Mouse (Mus musculus): ENCODE measurements around the gene Ttyh3.

Gene Ttyh3

DNA sequence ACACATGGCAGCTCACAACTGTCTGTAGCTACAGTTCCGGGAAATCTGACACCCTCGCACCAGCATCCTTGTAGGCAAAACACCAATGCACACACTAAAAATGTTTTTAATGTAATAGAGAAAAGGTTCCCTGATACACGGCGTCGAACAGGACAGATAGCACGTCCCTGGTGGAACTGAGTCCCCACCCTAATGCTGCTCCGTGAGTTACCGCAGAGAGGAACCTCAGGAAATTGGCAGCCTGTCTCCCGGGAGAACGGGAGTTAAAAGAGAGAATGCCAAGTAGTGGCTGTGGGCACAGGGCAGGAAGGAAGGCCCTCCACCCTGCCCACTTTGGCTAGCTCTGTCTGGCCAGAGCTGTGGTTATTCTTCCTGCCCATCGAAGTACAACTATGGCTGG is 2.4 kb upstream of the Ttyh3 start:
- peak; percentile 91 for DNase-seq

DNA sequence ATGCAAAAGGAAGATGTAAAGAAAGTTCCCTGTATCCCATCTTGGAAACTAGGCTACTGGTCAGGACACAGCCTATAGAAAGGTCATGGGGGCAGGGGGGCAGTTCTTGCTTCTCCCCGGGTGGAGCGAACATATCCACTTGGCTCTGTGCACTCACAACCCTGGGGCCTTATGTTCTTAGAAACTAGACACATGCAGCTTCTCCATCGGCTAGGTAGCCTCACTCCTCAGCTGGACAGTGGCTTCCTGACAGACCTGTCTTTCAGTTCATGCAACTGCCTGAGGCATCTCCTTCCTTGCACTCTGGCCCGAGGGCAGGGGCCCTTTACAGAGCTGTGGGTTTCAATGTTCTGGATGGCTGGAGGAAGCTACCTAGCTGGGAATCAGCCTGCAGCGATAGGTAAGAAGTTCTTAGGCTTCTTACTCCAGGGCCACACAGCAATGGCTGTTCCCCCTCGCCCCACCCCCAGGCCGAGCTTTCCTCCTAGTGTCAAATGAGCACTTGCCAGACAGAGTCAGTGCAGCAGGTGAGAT is 1.1 kb upstream of the Ttyh3 start:
- peak; percentile 93 for DNase-seq

DNA sequence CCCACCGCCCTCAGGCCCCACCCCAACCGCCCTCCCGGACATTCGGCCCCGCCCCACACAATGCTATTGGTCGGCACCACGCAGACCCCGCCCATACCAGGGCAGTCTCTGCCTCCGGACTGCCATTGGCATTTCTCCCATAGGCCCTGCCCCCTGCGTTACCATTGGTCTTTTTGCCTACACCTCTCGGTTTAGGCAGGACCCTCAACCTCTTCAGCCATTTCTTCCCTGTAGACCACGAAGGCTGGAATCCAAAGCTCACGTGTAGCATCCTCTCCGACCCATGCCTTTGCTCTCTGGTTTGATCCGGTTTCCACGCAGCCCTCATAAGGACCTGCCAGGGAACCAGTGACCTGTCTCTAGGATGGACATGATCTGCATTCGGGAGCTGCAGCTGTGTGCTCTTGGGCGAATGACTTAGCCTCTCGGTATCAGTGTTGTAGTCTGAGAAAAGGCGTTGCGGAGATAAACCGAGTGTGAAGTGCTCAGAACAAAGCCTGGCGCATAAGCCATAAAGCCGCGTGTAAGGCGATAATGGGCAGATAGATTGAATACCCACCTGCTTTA is 353 bp upstream of the Ttyh3 start:
- DNase-seq, result peak; percentile 100

DNA sequence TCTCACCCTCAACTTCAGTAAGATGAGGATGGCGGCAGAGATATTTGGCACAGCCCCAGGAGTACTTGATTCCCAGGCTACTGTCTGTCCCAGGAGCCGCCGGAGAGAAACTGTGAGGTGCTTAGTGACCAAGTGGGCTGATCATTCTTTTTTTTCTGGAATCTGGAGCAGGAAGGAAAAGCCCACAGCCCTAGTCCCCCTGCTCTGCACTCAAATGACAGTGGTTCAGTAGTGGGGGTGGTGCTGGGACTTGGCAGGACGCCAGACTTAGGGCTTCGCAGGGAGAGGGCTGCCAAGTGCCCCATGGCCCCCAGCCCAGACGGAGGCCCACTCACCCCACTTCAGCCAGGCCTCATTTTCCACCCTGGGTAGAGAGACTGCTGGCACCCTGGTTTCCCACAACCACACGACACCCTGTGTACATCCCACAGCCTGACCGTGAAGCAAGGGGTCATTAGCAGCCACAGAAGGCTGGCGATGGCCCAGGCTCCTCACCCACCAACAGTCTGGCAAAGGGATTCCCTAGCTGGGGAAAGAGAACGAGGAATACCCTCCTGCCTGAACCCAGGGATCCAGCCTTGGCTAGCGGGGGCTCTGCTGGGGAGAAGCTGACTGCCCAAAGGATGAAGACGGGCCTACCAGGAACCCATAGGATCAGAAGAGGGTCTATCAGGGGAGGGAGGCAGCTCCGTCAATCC is 861 bp downstream of the Ttyh3 start:
- DNase-seq, result peak; percentile 96

DNA sequence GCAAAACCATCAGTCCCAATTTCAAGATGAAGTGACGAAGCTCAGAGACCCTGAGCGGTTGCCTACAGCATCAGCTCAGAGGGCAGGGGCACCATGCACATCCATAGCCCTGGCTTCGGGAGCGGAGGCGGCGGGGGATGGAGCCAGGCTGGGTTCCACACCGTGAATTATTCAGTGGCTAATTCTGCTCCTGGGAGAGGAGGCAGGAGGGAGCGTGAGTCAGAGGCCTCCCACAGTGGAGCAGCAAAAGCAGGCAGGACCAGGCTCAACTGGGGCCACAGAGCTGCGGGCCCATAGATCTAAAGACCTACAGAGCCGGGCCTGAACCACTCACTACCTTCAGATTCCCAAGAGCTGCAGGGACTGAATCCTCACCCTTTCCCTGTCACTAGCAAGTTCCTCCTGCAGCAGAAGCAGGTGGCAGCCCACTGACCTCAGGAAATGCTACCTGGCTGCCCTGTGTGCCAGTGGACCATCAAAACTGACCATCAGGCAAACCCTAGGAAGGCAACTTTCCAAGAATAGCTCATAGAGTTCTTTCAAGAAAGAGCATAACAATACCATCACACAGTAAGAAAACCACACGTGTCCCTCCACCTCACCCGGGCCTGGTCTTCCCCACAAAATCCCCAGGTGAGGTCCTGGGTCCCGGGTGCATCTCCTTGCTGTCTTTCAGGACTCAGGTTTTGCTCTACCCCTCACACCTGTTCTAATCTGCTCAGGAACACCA is 1.6 kb downstream of the Ttyh3 start:
- peak; percentile 92 for DNase-seq

DNA sequence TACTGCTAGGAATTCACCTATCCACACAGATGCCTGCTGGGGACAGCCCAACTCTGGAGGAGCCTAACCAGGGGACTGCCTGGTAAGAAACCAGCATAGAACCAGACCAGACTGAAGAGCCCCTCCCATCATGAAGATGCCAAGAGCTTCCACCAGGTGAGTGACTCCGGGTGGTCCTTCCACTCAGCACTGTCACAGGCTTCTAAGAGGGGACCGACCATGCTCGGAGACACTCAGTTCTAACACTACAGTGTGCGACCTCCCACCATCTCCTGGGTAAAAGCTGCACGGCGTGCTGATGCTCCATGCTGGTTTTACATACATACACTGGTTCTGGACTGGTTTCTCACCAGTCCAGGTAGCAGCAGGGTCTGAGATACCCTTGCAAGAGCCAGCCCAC is 2.7 kb downstream of the Ttyh3 start:
- DNase-seq, result peak; percentile 91

DNA sequence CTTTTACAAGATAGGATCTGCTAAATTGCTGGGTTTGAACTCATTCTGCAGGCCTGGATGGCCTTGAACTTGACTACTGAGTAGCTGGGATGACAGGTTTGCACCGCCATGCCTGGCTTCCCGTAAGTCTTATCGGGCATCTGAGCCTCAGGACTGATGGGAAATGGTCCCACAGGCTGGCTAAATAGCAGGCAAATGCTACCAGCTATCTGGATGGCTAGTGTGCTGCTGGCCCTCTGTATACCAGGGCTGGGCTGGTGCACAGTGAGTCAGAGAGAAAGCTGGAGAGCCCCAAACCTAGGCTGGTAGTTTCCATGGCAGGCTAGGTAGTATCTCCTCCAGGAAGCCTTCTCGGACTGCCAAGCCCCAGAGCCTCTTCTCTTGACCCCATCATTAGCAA is 3.4 kb downstream of the Ttyh3 start:
- no peak for DNase-seq

DNA sequence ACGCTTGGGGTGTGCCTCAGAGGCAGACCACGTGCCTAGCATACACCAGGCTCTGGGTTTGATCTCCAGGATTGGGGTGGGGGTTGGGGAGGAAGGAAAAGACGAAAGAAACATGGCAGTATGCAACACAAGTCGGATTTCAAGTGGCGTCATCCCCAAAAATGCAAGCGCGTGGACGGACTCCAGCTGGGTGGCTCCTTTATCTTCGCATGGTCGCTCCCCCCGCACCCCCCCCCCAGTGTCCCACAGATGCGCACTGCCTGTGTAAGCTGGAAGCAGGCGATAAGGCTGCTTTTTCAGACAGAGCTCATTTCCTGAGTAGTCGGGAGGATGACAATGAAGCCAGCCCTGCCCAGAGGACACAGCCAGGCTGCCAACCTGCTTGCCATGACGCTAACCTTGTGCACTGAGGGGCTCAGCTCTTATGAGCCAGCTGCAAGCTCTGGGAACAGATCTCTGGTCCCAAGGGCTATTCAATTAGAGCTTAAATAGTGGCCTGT is 4.1 kb downstream of the Ttyh3 start:
- DNase-seq, result peak; percentile 95

DNA sequence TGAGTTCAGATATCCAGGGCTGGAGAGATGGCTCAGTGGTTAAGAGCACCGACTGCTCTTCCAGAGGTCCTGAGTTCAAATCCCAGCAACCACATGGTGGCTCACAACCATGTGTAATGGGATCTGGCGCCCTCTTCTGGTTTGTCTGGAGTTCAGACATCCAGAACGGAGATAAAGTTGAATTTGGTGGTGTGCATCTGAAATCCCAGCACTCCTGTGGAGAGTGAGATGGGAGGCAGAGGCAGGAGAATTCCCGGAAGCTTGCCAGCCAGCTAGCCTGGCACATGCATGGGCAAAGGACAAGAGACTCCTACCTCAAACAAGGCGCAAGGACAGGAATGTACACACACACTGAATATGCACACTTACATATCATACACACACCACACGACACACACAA is 4.6 kb downstream of the Ttyh3 start:
- DNase-seq, result peak; percentile 90

DNA sequence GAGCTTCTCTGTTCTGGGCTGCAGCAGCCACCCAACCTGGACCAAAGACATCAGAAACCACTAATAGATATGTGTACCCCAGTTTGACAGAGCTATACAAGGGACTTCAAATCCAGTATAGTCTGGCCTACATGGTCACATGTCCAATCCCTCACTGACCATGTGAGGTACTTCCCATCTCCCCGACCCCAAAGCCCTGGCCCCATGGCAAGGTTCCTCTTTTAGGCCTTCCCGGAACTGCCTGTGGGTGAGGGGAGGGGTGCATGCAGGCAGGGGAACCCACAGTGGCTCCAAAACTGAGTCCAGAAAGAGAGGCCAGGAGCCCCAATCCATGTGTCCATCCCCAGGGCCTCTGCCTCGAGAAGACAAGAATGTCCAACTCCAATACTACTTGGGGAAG is 6.8 kb downstream of the Ttyh3 start:
- peak; percentile 98 for DNase-seq

DNA sequence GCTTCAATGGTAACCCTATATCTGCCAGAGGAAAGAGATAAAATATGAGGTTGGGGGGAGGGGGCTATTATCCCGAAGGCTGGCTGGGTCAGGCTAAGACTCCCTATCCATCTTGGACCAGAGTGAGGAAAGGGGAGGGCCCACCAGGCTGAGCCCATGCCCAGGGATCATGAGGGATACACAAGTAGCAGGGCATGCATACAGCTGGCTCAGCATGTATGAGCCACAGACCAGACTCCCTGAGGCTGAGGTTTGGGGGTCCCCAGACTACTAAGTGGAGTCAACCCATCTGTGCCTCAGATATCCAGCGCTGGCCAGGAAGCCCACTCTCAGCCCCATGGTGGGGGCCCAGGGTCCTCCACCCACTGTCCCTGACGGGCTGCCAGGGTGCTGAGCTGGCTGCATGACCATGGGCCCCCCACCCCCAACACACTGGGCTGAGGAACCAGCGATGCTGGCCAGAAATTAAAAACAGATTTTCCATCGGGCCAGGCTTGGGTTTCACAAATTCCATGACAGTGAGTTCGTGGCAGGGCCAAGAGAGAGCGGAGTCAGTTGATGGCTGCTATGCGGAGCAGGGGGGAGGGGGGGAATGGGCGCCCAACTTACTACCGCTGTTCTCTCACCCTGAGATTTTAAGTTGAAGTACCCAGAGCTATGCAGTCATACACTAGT is 7.4 kb downstream of the Ttyh3 start:
- peak; percentile 95 for DNase-seq

DNA sequence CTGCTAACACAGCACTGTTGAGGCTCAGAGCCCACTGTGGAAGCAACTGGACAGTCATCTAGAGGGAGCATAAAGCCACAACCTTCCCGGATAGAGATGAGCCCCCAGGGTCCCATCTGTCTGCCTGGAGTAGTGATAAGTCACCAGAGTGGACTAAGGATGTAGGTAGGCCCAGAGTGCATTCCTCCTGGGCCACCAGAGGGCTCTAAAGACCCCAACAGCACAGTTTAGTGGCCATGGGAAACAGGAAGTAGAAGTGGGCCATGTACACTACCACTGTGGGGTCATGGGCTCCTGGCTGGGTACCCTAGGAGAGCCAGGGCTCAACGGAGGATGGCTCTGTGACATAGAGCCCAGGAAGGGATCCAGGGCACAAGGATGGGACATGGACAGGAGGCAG is 8.0 kb downstream of the Ttyh3 start:
- peak; percentile 87 for DNase-seq

DNA sequence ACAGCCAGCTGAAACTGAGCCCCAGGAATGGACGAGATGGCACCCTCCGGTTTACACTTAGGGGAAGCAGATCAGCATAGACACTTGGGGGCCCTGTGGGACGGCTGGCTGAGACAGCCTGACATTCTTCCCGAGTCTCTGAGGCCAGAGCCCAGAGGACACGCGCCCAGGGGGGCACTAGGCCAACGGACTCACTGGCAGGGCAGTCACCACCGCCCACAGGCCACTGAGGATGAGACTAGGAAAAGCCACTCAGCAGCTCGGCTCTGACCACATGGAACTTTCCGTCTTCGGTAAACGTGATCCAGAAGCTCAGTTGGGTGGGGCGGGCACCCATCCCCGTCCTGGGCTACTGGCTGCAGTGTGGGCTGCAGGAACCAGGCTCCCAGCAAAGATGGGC is 9.0 kb downstream of the Ttyh3 start:
- DNase-seq, result peak; percentile 97

DNA sequence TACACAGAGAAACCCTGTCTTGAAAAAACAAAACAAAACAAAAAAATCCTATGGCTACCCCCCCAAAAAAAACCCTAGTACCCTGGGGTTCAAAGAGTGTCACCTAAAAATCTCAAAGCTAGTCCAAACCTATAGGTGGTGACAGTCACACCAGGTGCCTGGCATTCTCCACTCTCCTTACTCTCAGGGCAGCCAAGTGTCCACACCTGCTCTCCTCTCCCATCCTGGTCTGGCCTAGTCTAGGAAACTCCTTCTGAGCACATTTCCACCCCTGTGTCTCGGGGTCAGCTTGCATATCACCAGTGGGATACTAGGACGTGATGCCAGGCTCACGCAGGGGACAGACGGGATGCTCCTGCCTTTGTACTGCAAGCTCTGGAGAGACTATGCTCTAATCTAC is 9.5 kb downstream of the Ttyh3 start:
- peak; percentile 87 for DNase-seq

DNA sequence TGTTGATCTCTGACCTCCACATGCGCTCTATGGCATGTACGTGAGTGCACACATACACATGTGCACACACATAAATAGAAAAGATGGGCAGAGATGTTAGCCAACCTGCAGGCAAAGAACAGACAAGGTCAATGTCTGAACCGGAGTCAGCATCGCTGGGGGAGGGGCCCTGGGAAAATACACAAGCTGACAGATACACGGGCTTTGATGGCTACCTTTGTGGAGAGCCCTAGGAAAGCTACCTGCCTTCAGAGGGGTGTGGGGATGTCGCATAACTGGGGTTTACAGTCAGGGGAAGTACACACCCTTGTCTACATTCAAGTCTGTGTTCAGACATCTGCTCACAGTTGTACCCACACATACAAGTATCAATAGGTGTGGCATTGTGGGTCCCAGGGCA is 10.3 kb downstream of the Ttyh3 start:
- DNase-seq, result peak; percentile 88

DNA sequence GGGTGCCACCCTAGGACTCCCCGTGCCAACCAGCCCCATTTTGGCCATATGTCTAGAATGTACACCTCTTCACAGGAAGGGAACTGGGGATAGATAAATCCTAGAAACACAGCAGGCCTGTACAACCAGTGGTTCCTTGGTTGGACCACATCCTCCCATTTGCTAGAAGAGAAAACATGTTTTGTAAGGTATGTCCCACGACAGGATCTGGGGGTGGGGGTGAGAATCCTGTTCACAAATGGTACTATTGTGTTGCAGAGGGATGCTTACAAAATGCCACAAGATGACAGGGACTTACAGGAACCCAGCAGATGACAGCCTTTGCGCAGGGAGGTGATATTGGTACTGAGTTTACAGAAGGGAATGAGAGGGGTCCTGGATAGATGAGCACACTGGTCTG is 10.8 kb downstream of the Ttyh3 start:
- DNase-seq, result no peak

DNA sequence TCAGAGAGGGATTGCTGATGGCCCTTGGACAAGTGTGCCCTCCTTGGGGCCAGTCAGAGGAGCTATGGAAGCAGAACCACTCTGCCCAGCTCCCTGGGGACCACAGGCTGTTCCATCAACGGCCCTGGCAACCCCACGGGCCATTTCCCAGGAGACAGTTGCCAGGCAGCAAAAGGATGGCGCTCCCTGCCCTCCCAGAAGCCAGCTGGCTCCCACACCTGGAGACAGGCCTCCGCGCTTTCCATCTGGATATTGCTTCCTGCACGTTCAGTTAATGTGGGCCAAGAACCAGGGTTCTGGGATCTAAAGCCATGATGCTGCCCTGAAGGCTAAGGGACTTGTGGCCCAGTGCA is 11.8 kb downstream of the Ttyh3 start:
- DNase-seq, result no peak

DNA sequence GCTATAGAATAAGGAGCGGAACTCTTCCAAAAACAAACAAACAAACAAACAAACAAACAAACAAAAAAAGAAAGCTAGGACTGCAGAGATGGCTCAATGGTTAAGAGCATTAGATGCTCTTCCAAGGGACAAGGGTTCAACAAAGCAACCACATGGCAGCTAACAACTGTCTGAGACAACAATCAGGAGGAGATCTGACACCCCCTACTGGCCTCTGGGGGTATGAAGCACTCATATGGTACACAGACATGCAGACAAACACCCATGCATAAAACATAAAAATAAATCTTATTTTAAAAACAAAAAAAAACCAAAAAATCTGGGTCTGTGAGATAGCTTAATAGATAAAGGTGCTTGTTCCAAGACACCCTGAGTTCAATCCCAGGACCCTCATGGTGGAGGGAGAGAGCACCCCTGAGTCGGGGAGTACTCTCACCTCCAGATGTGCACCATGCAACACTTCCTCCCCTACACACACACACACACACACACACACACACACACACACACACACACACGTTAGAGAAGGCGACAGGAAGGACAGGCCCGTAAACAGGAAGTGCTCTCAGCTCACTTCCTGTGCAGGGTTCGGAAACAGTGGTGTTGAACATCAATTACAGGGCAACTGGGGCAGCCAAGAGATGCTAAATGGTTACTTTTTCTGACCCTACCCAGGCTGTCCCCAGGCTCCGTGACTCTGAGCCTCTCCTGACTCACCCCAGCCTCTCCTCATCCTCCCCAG is 12.3 kb downstream of the Ttyh3 start:
- peak; percentile 95 for DNase-seq

DNA sequence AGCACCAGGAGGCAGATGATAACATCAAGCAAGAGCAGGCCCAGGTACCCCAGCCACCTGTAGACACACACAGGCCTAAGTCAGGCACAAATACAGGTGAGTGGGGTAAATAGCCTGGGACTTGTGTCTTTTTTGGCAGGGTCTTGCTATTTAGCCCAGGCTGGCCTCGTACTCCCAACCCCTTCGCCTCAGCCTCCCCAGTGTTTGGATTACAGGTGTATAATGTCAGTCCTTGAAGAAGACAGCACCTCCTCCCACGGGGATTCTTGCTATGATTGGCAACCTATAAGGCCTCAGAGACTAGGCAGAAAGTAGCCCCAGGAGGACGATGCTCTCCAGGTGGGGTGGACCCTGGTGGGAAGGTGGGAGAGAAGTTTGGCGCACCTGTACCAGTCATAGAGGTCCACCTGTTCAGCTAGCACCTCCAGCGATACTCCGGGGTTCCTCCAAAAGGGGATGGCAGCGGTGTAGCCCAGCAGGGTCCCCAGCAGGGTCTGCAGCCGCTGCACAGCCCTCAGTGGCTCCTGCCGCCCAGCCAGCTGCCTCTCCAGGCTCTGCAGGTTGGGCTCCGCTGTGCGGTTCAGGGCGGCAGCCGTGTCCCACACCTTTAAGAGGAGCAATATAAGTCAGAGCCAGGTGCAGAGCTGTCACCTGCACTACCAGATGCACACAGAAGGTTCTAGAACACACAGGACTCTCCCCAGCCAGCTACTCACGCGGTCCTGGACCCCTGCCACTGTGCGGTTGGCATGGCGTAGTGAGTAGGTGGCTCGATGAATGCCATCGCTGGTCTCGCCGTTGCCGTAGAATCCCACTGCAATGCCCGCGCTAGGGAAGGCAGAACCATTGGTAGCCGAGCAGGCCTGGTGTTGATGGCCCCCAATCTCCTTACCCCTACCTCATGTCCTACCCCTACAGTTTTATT is 13.8 kb downstream of the Ttyh3 start:
- DNase-seq, result peak; percentile 92

DNA sequence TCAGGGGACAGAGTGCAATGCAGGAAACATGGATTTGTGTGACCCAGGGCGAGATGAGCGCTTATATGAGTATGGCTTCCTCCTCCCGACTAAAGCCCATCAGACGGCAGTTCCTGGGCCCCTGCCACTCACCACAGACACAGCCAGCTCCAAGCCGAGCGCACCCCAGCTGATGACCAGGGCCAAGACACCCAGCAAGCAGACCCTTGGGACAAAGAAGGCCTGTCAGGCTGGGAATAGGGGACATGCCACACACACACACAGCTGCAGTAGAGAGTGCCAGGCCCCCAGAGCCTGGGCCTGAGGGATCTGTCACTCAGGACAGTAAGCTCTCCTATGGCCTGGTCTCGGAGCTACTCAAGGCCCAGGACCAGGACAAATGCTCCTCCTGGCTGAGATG is 15.4 kb downstream of the Ttyh3 start:
- DNase-seq, result peak; percentile 88

DNA sequence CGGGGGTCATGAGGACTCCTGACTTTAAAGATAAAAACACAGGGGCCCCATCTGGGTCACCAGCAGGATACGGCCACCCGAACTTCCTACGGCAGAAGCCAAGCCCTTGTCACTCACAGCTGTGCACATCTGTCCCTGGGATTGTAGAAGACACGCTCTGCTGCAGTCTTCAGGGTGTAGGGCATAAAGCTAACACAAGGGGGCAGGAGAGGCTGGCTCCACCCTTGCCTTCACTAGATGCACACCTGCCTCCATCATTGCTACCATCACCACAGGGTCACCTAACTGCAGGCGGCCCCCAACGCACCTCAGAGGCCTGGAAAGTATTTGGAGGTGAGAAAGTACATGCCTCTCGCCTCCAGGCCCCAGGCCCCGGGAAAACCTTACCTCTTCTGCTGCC is 19.8 kb downstream of the Ttyh3 start:
- no peak for DNase-seq

DNA sequence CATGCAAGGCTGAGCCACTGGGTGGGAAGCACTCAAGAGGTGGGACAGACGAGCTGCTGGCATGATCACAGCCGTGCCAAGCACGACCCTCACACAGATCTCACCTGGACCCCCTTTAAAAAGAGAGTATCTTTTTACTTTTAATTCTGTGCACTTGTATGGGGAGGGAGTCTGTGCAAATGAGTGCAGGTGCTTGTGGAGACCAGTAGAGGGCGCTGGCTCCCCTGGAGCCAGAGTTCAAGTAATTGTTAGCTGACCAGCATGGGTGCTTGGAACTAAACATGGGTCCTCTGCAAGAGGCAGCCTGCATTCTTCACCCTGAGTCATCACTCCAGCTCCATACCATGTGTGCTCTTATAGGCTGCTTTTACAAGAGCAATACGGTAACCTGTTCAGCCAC is 21.3 kb downstream of the Ttyh3 start:
- DNase-seq, result no peak
